Mouse (Mus musculus): ENCODE data around the gene Klk10.

- TF ChIP-seq POLR2A (IDR thresholded peaks at IDR 0.05; ENCODE audit: borderline replicate concordance, control insufficient read depth, low read depth, low read length) (no peak), CTCF (IDR thresholded peaks at IDR 0.05; ENCODE audit: control insufficient read depth, insufficient read depth, low read length) (no peak)
These were observed 4.5 kb downstream of the Klk10 start for GRCm38 (mm10) chr7:43785286-43785685.
